Mouse (Mus musculus) kidney, postnatal 36 days (tissue): ENCODE measurements around the gene Anapc1.

Experiments used
- DNase-seq, 2 experiments: peaks; one replicate each; pipeline ENCODE4 v3.0.0; 2021 to 2022; ENCODE audit warnings: mixed read lengths in 2 of 2

Anapc1 gene

GRCm38 (mm10) chr2:128565904-128566303 is 121.3 kb downstream of the Anapc1 start:
- no peak for DNase-seq

DNA sequence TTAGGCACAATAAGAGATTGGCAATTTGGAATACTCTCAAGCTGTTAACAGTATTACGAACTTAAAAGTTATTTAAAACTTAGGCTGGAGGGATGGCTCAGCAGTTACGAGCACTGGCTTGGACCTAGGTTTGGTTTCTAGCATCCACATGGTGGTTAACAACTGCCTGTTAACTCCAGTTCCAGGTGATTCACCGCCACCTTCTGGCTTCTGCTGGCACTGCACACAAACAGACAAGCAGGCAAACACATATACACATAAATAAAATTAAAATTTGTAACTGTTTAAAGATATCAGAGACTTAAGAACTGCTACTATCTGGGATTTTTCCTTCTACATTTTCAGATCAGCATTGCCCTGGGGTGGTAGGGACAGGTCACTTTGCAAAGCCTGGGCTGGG is 123.0 kb downstream of the Anapc1 start:
- no peak for DNase-seq
